Comparison of ENCODE assay signal across 8 mouse cellular contexts in genomic region chr5:122391178-122391785, GRCm38 (mm10). TPM values are rescaled to one million over a fixed set of nuclear protein-coding genes. Genes with fewer than 3 reads are reported as not detected.
DNase-seq lines count a peak whose midpoint lies in the region; ATAC-seq lines count a peak whose summit lies in the region.

No protein-coding gene starts in this region.

- peak overlapping the region; percentile 64 for H3K27ac ChIP-seq in heart, embryonic 15.5 days
- peak overlapping the region; percentile 84; the same call in 1 of the 2 replicates for H3K27ac ChIP-seq in embryonic facial prominence, embryonic 10.5 days (replicated peaks)
- H3K27ac ChIP-seq in hindbrain, embryonic 16.5 days (ENCODE audit: low read depth, low read length): no peak overlapping the region
- H3K27ac ChIP-seq in midbrain, embryonic 12.5 days (replicated peaks): no peak overlapping the region

- H3K4me2 ChIP-seq in heart, embryonic 15.5 days: peak overlapping the region; percentile 73
- peak overlapping the region; percentile 79 for H3K4me2 ChIP-seq in hindbrain, embryonic 16.5 days (ENCODE audit: low read length)
- peak overlapping the region; percentile 86 for H3K4me2 ChIP-seq in midbrain, embryonic 12.5 days (replicated peaks)

- H3K9ac ChIP-seq in heart, embryonic 15.5 days: no peak overlapping the region
- no peak overlapping the region for H3K9ac ChIP-seq in hindbrain, embryonic 16.5 days (ENCODE audit: low read depth, low read length)
- peak overlapping the region; percentile 77; the same call in 1 of the 2 replicates for H3K9ac ChIP-seq in midbrain, embryonic 12.5 days (replicated peaks)

- no peak for ATAC-seq in heart, embryonic 15.5 days (replicated peaks; ENCODE audit: insufficient number of reproducible peaks, insufficient read depth, low FRiP score, low read depth)
- ATAC-seq in hindbrain, embryonic 16.5 days: peak; percentile 46; the same call in 1 of the 2 replicates
- no peak for ATAC-seq in midbrain, embryonic 12.5 days (ENCODE audit: low FRiP score, low read depth)
- ATAC-seq in granulocyte monocyte progenitor cell, adult 5-6 weeks (replicated peaks; ENCODE audit: poor library complexity, severe bottlenecking): no peak

- peaks cover 9% of the 10 kb centered on the region for H3K4me1 ChIP-seq in heart, embryonic 15.5 days (replicated peaks)
- H3K4me1 ChIP-seq in embryonic facial prominence, embryonic 10.5 days: peaks cover 12% of the 10 kb centered on the region
- peaks cover 10% of the 10 kb centered on the region for H3K4me1 ChIP-seq in hindbrain, embryonic 16.5 days (ENCODE audit: control insufficient read depth, insufficient read depth, low read depth, low read length)
- H3K4me1 ChIP-seq in midbrain, embryonic 12.5 days: peaks cover 14% of the 10 kb centered on the region

- WGBS in heart, embryonic 15.5 days: 53% methylated on average over 16 of the region's 16 CpGs
- WGBS in embryonic facial prominence, embryonic 10.5 days: 54% methylated on average over 16 of the region's 16 CpGs
- WGBS in hindbrain, embryonic 16.5 days: 54% methylated on average over 15 of the region's 16 CpGs
- 61% methylated on average over 16 of the region's 16 CpGs for WGBS in midbrain, embryonic 12.5 days

- H3K27me3 ChIP-seq in heart, embryonic 15.5 days: no peaks in the 10 kb centered on the region
- no peaks in the 10 kb centered on the region for H3K27me3 ChIP-seq in embryonic facial prominence, embryonic 10.5 days (replicated peaks; ENCODE audit: low read depth, poor library complexity, severe bottlenecking)
- H3K27me3 ChIP-seq in hindbrain, embryonic 16.5 days (replicated peaks; ENCODE audit: control insufficient read depth, insufficient read depth, low read length): no peaks in the 10 kb centered on the region
- H3K27me3 ChIP-seq in midbrain, embryonic 12.5 days: no peaks in the 10 kb centered on the region

- peak overlapping the region; percentile 75 for H3K4me3 ChIP-seq in heart, embryonic 15.5 days
- H3K4me3 ChIP-seq in embryonic facial prominence, embryonic 10.5 days: peak overlapping the region; percentile 92
- H3K4me3 ChIP-seq in hindbrain, embryonic 16.5 days (ENCODE audit: low read length): peak overlapping the region; percentile 74
- peak overlapping the region; percentile 66 for H3K4me3 ChIP-seq in midbrain, embryonic 12.5 days

- no peaks in the 10 kb centered on the region; the same call in 1 of the 2 replicates for H3K36me3 ChIP-seq in heart, embryonic 15.5 days
- H3K36me3 ChIP-seq in embryonic facial prominence, embryonic 10.5 days (replicated peaks): peaks cover 12% of the 10 kb centered on the region; the same call in 1 of the 2 replicates
- H3K36me3 ChIP-seq in hindbrain, embryonic 16.5 days (ENCODE audit: control insufficient read depth, insufficient read depth, low read length): no peaks in the 10 kb centered on the region
- no peaks in the 10 kb centered on the region for H3K36me3 ChIP-seq in midbrain, embryonic 12.5 days

- no peak for DNase-seq in heart, postnatal 4 days
- no peak for DNase-seq in embryonic facial prominence, embryonic 10.5 days (ENCODE audit: low spot score)
- no peak for DNase-seq in natural killer cell, adult 2 months (ENCODE audit: low spot score in 2 of 2)
- DNase-seq in embryo, embryonic 9.5 days (ENCODE audit: extremely low spot score): no peak

- H3K9me3 ChIP-seq in heart, embryonic 15.5 days (replicated peaks): no peaks in the 10 kb centered on the region
- no peaks in the 10 kb centered on the region for H3K9me3 ChIP-seq in embryonic facial prominence, embryonic 10.5 days
- H3K9me3 ChIP-seq in hindbrain, embryonic 16.5 days (ENCODE audit: control insufficient read depth, low read length): no peaks in the 10 kb centered on the region
- no peaks in the 10 kb centered on the region for H3K9me3 ChIP-seq in midbrain, embryonic 12.5 days

RNA-seq across cellular contexts. Expression of gene Arpc3, which starts 0.4 kb away (rescaled TPM):
- 98.6 and 103 TPM in 2 replicates for polyA plus RNA-seq in heart, embryonic 15.5 days (2015; fragmentation: Nextera tagmentation; extraction: Ambion mirVana)
- 100 to 1,000 TPM; 138 to 141 TPM for total RNA-seq in heart, postnatal 4 days (2021)
- polyA plus RNA-seq in embryonic facial prominence, embryonic 10.5 days (2016; fragmentation: Nextera tagmentation; extraction: Ambion mirVana): 85.5 and 93.8 TPM in 2 replicates
- 139 and 158 TPM in 2 replicates for polyA plus RNA-seq in hindbrain, embryonic 16.5 days (2015; fragmentation: Nextera tagmentation; extraction: Ambion mirVana)
- polyA plus RNA-seq in midbrain, embryonic 12.5 days (2016; fragmentation: Nextera tagmentation; extraction: Ambion mirVana): 117 and 118 TPM in 2 replicates
- 271 and 276 TPM in 2 replicates for total RNA-seq in granulocyte monocyte progenitor cell, adult 5-6 weeks (2014; fragmentation: Nextera tagmentation)
- total RNA-seq in granulocyte monocyte progenitor cell, adult 5-6 weeks (2017): 988 and 1,056 TPM in 2 replicates

RNA-seq across cellular contexts. Expression of gene Fam216a, which starts 19.1 kb away (rescaled TPM):
- polyA plus RNA-seq in heart, embryonic 15.5 days (2015; fragmentation: Nextera tagmentation; extraction: Ambion mirVana): 43.7 and 53.7 TPM in 2 replicates
- total RNA-seq in heart, postnatal 4 days (2021): 10 to 100 TPM; 21.9 to 24.1 TPM
- 89.2 TPM in 2 replicates for polyA plus RNA-seq in embryonic facial prominence, embryonic 10.5 days (2016; fragmentation: Nextera tagmentation; extraction: Ambion mirVana)
- 132 and 140 TPM in 2 replicates for polyA plus RNA-seq in hindbrain, embryonic 16.5 days (2015; fragmentation: Nextera tagmentation; extraction: Ambion mirVana)
- 114 and 115 TPM in 2 replicates for polyA plus RNA-seq in midbrain, embryonic 12.5 days (2016; fragmentation: Nextera tagmentation; extraction: Ambion mirVana)
- total RNA-seq in granulocyte monocyte progenitor cell, adult 5-6 weeks (2014; fragmentation: Nextera tagmentation): 13.4 and 21.1 TPM in 2 replicates
- 51.9 and 57.9 TPM in 2 replicates for total RNA-seq in granulocyte monocyte progenitor cell, adult 5-6 weeks (2017)

RNA-seq across cellular contexts. Expression of gene Gpn3, which starts 19.6 kb away (rescaled TPM):
- polyA plus RNA-seq in heart, embryonic 15.5 days (2015; fragmentation: Nextera tagmentation; extraction: Ambion mirVana): 49.4 and 51.7 TPM in 2 replicates
- 10 to 100 TPM; 20.5 to 21.5 TPM for total RNA-seq in heart, postnatal 4 days (2021)
- 89.8 and 94.6 TPM in 2 replicates for polyA plus RNA-seq in embryonic facial prominence, embryonic 10.5 days (2016; fragmentation: Nextera tagmentation; extraction: Ambion mirVana)
- polyA plus RNA-seq in hindbrain, embryonic 16.5 days (2015; fragmentation: Nextera tagmentation; extraction: Ambion mirVana): 35.3 and 40.9 TPM in 2 replicates
- polyA plus RNA-seq in midbrain, embryonic 12.5 days (2016; fragmentation: Nextera tagmentation; extraction: Ambion mirVana): 56.5 and 58.2 TPM in 2 replicates
- 35.0 and 59.8 TPM in 2 replicates for total RNA-seq in granulocyte monocyte progenitor cell, adult 5-6 weeks (2014; fragmentation: Nextera tagmentation)
- 42.2 and 51.9 TPM in 2 replicates for total RNA-seq in granulocyte monocyte progenitor cell, adult 5-6 weeks (2017)

RNA-seq across cellular contexts. Expression of gene Anapc7, which starts 30.2 kb away (rescaled TPM):
- polyA plus RNA-seq in heart, embryonic 15.5 days (2015; fragmentation: Nextera tagmentation; extraction: Ambion mirVana): 30.2 and 38.5 TPM in 2 replicates
- total RNA-seq in heart, postnatal 4 days (2021): 10 to 100 TPM; 47.0 to 48.7 TPM
- 60.4 and 63.2 TPM in 2 replicates for polyA plus RNA-seq in embryonic facial prominence, embryonic 10.5 days (2016; fragmentation: Nextera tagmentation; extraction: Ambion mirVana)
- polyA plus RNA-seq in hindbrain, embryonic 16.5 days (2015; fragmentation: Nextera tagmentation; extraction: Ambion mirVana): 47.3 and 51.2 TPM in 2 replicates
- polyA plus RNA-seq in midbrain, embryonic 12.5 days (2016; fragmentation: Nextera tagmentation; extraction: Ambion mirVana): 52.1 and 53.6 TPM in 2 replicates
- 13.8 and 27.3 TPM in 2 replicates for total RNA-seq in granulocyte monocyte progenitor cell, adult 5-6 weeks (2014; fragmentation: Nextera tagmentation)
- 17.5 and 24.2 TPM in 2 replicates for total RNA-seq in granulocyte monocyte progenitor cell, adult 5-6 weeks (2017)

RNA-seq across cellular contexts. Expression of gene Vps29, which starts 37.1 kb away (rescaled TPM):
- polyA plus RNA-seq in heart, embryonic 15.5 days (2015; fragmentation: Nextera tagmentation; extraction: Ambion mirVana): 177 and 206 TPM in 2 replicates
- 100 to 1,000 TPM; 120 to 132 TPM for total RNA-seq in heart, postnatal 4 days (2021)
- polyA plus RNA-seq in embryonic facial prominence, embryonic 10.5 days (2016; fragmentation: Nextera tagmentation; extraction: Ambion mirVana): 194 and 197 TPM in 2 replicates
- polyA plus RNA-seq in hindbrain, embryonic 16.5 days (2015; fragmentation: Nextera tagmentation; extraction: Ambion mirVana): 314 and 353 TPM in 2 replicates
- polyA plus RNA-seq in midbrain, embryonic 12.5 days (2016; fragmentation: Nextera tagmentation; extraction: Ambion mirVana): 208 TPM in 2 replicates
- 118 and 128 TPM in 2 replicates for total RNA-seq in granulocyte monocyte progenitor cell, adult 5-6 weeks (2014; fragmentation: Nextera tagmentation)
- total RNA-seq in granulocyte monocyte progenitor cell, adult 5-6 weeks (2017): 89.8 and 105 TPM in 2 replicates

Comparison
In these comparisons a context has a peak if more than half of its experiments do, and no peak if none do; other contexts are left out.
1. H3K27ac ChIP-seq: peak in heart, embryonic 15.5 days (single experiment) and embryonic facial prominence, embryonic 10.5 days (single experiment); none in hindbrain, embryonic 16.5 days (single experiment) and midbrain, embryonic 12.5 days (single experiment).
2. Peak in every context shown above with its lines, with median percentiles within 50 percentile points of each other: H3K4me2 ChIP-seq and H3K4me3 ChIP-seq.